In the genomic region with DNA sequence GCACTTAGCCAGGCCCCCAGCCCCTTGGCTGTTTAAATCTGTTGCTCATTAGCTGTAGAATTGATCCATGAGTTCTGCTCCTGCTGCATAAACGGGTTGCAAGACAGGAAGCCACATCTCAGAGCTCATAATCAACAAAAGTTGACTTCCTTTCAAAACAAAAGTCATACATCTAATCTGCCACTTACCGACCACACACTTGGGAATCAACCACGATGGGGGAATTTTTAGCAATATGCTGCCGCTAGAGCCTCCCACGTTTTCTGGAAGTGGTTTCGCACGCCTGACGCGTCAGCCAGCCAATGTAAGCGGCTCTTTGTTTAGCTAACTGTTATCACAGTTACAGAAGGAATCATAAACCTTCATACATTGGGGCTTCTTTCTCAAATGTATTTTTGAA, we compare ENCODE assay signal across 14 mouse cellular contexts.
DNase-seq lines count a peak whose midpoint lies in the region; ATAC-seq lines count a peak whose summit lies in the region.
"Had no signal": no experiment of that assay in that cellular context is flagged by ENCODE, and none has a peak within 500 bp of the region (broad histone marks: within the 10 kb centered on the region; RNA-seq: fewer than 3 reads in every experiment).

No protein-coding gene starts in this region.

- H3K27ac ChIP-seq in forebrain, embryonic 14.5 days (ENCODE audit: low read depth, low read length): no peak overlapping the region
- no peak overlapping the region for H3K27ac ChIP-seq in forebrain, embryonic 10.5 days
- H3K27ac ChIP-seq: hindbrain, embryonic 15.5 days had no signal

- H3K9me3 ChIP-seq in forebrain, embryonic 14.5 days (replicated peaks; ENCODE audit: control insufficient read depth, low read length): no peaks in the 10 kb centered on the region
- peaks cover 8% of the 10 kb centered on the region; the same call in 1 of the 2 replicates for H3K9me3 ChIP-seq in forebrain, embryonic 10.5 days
- H3K9me3 ChIP-seq: hindbrain, embryonic 15.5 days had no signal

- peak; percentile 16 for DNase-seq in forebrain, embryonic 14.5 days (ENCODE audit: low spot score)
- DNase-seq in forebrain, embryonic 10.5 days (ENCODE audit: extremely low spot score, low spot score): no peak
- peak; percentile 6 for DNase-seq in 416B (ENCODE audit: low read depth)
- peak; percentile 46 to 50 for DNase-seq in frontal cortex, postnatal 14 days (ENCODE audit: low spot score in 2 of 2)
- peak; percentile 36 to 71 for DNase-seq in left cerebral cortex, postnatal 36 days (ENCODE audit: low spot score in 2 of 2)
- no peak for DNase-seq in neural tube, embryonic 10.5 days (ENCODE audit: extremely low spot score, low spot score)
- no peak for DNase-seq in heart, postnatal 14 days
- DNase-seq: cerebellum, postnatal 25 days; kidney, postnatal 10 days; lung, postnatal 14 days; thymus, postnatal 4 days had no signal

- no peaks in the 10 kb centered on the region for H3K27me3 ChIP-seq in forebrain, embryonic 14.5 days (replicated peaks; ENCODE audit: control insufficient read depth, insufficient read depth, low read length)
- H3K27me3 ChIP-seq in forebrain, embryonic 10.5 days (ENCODE audit: poor library complexity, severe bottlenecking): no peaks in the 10 kb centered on the region
- H3K27me3 ChIP-seq: hindbrain, embryonic 15.5 days had no signal

- intact Hi-C loops in left cerebral cortex, postnatal 36 days (cut with DNase I): loop anchor here (5.0 kb wide), 1 partner anchor 76 kb away; a partner anchor contains a TSS
- intact Hi-C loops in heart, postnatal 14 days (cut with DNase I): no loop called here

- WGBS in forebrain, embryonic 14.5 days: 68% methylated on average over 10 of the region's 10 CpGs
- whole genome bisulfite sequencing in forebrain, embryonic 10.5 days: 87% methylated on average over 10 of the region's 10 CpGs

- ATAC-seq in forebrain, embryonic 14.5 days: no peak
- no peak for ATAC-seq in megakaryocyte-erythroid progenitor cell, adult 5-6 weeks (replicated peaks; ENCODE audit: low FRiP score, low TSS enrichment, poor library complexity, severe bottlenecking)

- no peaks in the 10 kb centered on the region for H3K4me1 ChIP-seq in forebrain, embryonic 14.5 days (ENCODE audit: control insufficient read depth, insufficient read depth, low read length)
- H3K4me1 ChIP-seq in forebrain, embryonic 10.5 days: peaks cover 8% of the 10 kb centered on the region
- H3K4me1 ChIP-seq: hindbrain, embryonic 15.5 days had no signal

- H3K4me3 ChIP-seq in forebrain, embryonic 14.5 days (ENCODE audit: low read depth, low read length): no peak overlapping the region
- H3K4me3 ChIP-seq in forebrain, embryonic 10.5 days: no peak overlapping the region
- H3K4me3 ChIP-seq: hindbrain, embryonic 15.5 days had no signal

- no peak overlapping the region for H3K9ac ChIP-seq in forebrain, embryonic 14.5 days (ENCODE audit: low read length)
- H3K9ac ChIP-seq: hindbrain, embryonic 15.5 days had no signal

- no peaks in the 10 kb centered on the region for H3K36me3 ChIP-seq in forebrain, embryonic 14.5 days (ENCODE audit: control insufficient read depth, insufficient read depth, low read length)
- no peaks in the 10 kb centered on the region for H3K36me3 ChIP-seq in forebrain, embryonic 10.5 days (replicated peaks)
- H3K36me3 ChIP-seq: G1E; hindbrain, embryonic 15.5 days had no signal

- no peak overlapping the region for H3K4me2 ChIP-seq in forebrain, embryonic 14.5 days (ENCODE audit: low read length)
- H3K4me2 ChIP-seq: hindbrain, embryonic 15.5 days had no signal

Comparison
In these comparisons a context has a peak if more than half of its experiments do, and no peak if none do; other contexts are left out.
1. DNase-seq: peak in forebrain, embryonic 14.5 days (single experiment), 416B (single experiment), frontal cortex, postnatal 14 days (2 of 2) and left cerebral cortex, postnatal 36 days (2 of 2); none in forebrain, embryonic 10.5 days (single experiment), neural tube, embryonic 10.5 days (single experiment) and heart, postnatal 14 days (0 of 2).